Mouse (Mus musculus): ENCODE results near the gene Pigk. TPM values are rescaled to one million over a fixed set of nuclear protein-coding genes. Genes with fewer than 3 reads are reported as not detected.

The Pigk gene
- polyA plus RNA-seq, 1 experiment from 2014 or later = 55.8 TPM

DNA sequence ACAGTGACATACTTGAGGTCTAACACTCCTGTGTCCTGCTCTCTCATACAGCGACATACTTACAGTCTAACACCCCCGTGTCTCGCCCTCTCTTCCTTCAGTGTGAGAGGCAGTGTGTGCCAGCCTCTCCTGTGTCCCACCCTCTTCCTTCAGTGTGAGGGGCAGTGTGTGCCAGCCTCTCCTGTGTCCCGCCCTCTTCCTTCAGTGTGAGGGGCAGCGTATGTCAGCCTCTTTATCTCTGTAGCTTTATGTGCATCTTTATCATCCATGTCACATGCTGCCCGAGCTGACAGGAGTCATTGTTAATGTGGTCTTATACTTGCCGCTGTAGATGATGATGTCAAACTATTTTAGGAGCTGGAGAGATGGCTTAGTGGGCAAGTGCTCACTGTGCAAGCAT is 41.6 kb downstream of the Pigk start:
- Histone ChIP-seq H3K27me3 (replicated peaks; ENCODE audit: control insufficient read depth, insufficient read depth, low read length) (no peaks in the 10 kb centered on the region), H3K9me3 (ENCODE audit: control insufficient read depth, low read length) (no peaks in the 10 kb centered on the region), H3K36me3 (ENCODE audit: control insufficient read depth, insufficient read depth, low read length) (peaks cover 4% of the 10 kb centered on the region; the same call in 1 of the 2 replicates), H3K4me2 (ENCODE audit: low read depth, low read length) (no peak overlapping the region), H3K9ac (ENCODE audit: low read depth, low read length) (no peak overlapping the region), H3K27ac (replicated peaks; ENCODE audit: low read depth, low read length) (no peak overlapping the region), H3K4me1 (ENCODE audit: control insufficient read depth, insufficient read depth, low read length) (peaks cover 25% of the 10 kb centered on the region), H3K4me3 (ENCODE audit: low read depth, low read length) (no peak overlapping the region)
- no peak for DNase-seq (ENCODE audit: low spot score)
- WGBS = 89% methylated on average over 7 of the region's 7 CpGs
- ATAC-seq (ENCODE audit: low read depth) = no peak

DNA sequence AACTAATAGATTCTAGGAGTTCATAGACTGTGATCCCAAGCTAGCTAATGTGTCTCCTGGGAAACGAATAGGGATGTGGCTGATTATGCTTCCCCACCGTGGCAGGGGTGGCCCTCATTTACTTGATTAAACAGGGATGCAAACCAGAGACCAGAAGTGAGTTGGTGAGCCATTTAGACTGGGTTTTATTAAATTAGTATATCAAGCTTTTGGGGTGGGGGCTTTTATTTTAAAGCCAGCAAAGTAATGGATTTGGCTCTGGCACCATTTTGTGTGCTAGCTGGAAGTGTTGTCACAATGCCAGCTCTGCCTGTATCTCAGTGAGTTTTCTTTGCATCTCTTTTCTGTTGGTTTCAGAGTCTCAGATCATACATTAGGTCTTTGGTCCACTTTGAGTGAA is 43.0 kb downstream of the Pigk start:
- ATAC-seq (ENCODE audit: low read depth) (no peak), DNase-seq (ENCODE audit: low spot score) (no peak)
- 56% methylated on average over 2 of the region's 2 CpGs for WGBS
- Histone ChIP-seq H3K4me2 (ENCODE audit: low read depth, low read length) (no peak overlapping the region), H3K9ac (ENCODE audit: low read depth, low read length) (no peak overlapping the region), H3K27ac (replicated peaks; ENCODE audit: low read depth, low read length) (no peak overlapping the region), H3K4me1 (ENCODE audit: control insufficient read depth, insufficient read depth, low read length) (peaks cover 25% of the 10 kb centered on the region), H3K9me3 (ENCODE audit: control insufficient read depth, low read length) (no peaks in the 10 kb centered on the region), H3K4me3 (ENCODE audit: low read depth, low read length) (no peak overlapping the region), H3K36me3 (ENCODE audit: control insufficient read depth, insufficient read depth, low read length) (peaks cover 4% of the 10 kb centered on the region; the same call in 1 of the 2 replicates), H3K27me3 (replicated peaks; ENCODE audit: control insufficient read depth, insufficient read depth, low read length) (no peaks in the 10 kb centered on the region)

DNA sequence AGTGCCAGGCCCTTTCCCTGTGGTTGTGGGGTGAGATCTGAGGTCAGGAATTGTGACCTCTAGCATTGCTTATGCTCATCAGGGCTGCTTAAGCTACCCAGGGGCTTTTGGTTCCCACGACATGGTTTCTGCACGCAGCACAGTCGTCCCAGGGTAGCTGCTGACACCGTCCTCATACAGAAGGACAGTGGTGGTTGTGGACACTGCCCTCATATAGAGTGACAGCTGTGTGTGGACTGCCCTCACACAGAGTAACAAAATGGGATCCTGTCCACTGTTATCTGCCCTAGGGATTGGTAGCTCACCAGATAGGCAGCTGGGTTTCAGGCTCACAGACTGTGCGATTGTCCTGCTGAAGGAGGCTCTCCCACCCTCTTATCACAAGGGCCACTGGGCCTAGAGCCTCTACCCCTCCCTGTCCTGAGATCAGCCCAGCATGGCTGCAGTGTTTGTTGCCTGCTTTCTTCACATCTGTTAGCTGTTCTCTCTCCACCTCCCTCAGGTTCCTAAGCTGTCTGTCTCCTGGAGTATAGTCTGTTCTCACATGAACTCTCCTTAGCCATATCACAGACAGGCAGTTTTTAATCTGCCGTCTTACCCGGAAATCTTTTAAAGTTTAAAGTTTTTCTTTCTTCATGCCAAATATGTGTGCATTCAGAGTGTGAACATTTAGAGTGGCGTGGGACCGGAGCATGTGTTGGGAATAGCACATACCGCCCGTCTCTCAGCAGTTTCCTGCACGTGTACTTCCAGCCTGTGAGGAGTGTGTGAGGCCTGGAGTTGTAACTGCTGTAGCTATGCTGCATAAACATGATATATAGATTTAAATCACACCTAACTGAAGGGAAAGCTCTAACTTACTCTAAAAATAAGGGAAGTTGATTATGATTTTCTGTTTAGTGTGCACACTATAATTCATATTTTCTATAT is 43.8 kb downstream of the Pigk start:
- Histone ChIP-seq H3K9ac (ENCODE audit: low read depth, low read length) (0 out of 2 replicates have a peak overlapping the region, but pooled peaks have one; percentile 5), H3K27me3 (replicated peaks; ENCODE audit: control insufficient read depth, insufficient read depth, low read length) (no peaks in the 10 kb centered on the region), H3K9me3 (ENCODE audit: control insufficient read depth, low read length) (no peaks in the 10 kb centered on the region), H3K4me2 (ENCODE audit: low read depth, low read length) (no peak overlapping the region), H3K4me3 (ENCODE audit: low read depth, low read length) (no peak overlapping the region), H3K27ac (replicated peaks; ENCODE audit: low read depth, low read length) (peak overlapping the region; percentile 40), H3K4me1 (ENCODE audit: control insufficient read depth, insufficient read depth, low read length) (peaks cover 25% of the 10 kb centered on the region), H3K36me3 (ENCODE audit: control insufficient read depth, insufficient read depth, low read length) (no peaks in the 10 kb centered on the region)
- DNase-seq (ENCODE audit: low spot score) (no peak), ATAC-seq (ENCODE audit: low read depth) (0 out of 2 replicates have a peak, but pooled peaks have one; percentile 7)
- 61% methylated on average over 12 of the region's 12 CpGs for WGBS

DNA sequence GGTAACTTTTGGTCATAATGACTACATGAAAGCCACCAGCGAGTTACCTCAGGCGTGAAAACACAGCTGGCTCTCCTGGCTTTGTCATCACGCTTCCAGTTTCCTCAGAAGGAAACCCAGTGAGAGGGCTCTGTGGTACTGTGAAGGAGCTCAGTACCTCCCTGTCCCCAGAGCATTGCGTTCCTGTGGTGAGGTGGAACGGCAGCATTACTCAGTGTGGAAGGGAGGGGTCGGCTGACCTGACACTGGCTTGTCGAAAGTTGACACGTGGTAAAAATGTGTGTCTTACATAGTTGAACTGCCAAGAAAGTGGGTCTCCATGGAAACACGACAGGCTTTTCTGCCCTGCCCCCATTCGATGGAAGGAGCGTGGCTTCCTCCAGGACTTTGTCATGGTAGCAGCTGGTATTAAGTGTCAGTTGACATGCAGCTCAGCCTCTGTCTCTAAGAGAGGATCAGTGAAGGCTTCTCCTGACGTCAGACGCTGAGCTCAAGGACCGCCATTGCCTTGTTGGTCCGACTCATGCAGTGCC is 44.7 kb downstream of the Pigk start:
- H3K36me3 ChIP-seq (ENCODE audit: control insufficient read depth, insufficient read depth, low read length) = no peaks in the 10 kb centered on the region
- H3K27ac ChIP-seq (replicated peaks; ENCODE audit: low read depth, low read length) = no peak overlapping the region
- DNase-seq (ENCODE audit: low spot score) (peak; percentile 73), ATAC-seq (ENCODE audit: low read depth) (peak; percentile 27)
- H3K27me3 ChIP-seq (replicated peaks; ENCODE audit: control insufficient read depth, insufficient read depth, low read length) = no peaks in the 10 kb centered on the region
- no peaks in the 10 kb centered on the region for H3K9me3 ChIP-seq (ENCODE audit: control insufficient read depth, low read length)
- H3K4me3 ChIP-seq (ENCODE audit: low read depth, low read length) = no peak overlapping the region
- H3K4me2 ChIP-seq (ENCODE audit: low read depth, low read length) = no peak overlapping the region
- no peak overlapping the region for H3K9ac ChIP-seq (ENCODE audit: low read depth, low read length)
- WGBS = 43% methylated on average over 15 of the region's 15 CpGs
- peaks cover 31% of the 10 kb centered on the region for H3K4me1 ChIP-seq (ENCODE audit: control insufficient read depth, insufficient read depth, low read length)

DNA sequence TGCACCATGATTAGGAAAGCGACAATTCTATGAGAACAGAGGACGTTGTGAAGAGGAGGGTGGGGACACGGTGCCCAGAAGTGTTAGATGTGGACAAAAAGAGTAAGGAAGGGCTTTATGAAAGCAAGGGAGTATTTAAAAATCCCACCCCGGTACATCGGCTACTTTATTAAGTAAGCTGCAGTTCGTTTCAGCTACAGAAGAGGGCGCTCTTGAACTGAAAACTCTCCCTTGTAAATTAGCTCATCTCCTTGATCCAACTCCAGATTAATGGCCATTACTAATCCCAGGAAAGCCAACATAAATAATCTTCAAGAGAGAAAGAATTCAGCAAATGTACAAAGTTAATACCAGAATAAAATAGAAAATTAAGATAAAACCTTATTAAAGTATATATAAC is 47.2 kb downstream of the Pigk start:
- WGBS = 26% methylated on average over 7 of the region's 7 CpGs
- H3K4me2 ChIP-seq (ENCODE audit: low read depth, low read length) = no peak overlapping the region
- H3K36me3 ChIP-seq (ENCODE audit: control insufficient read depth, insufficient read depth, low read length) = no peaks in the 10 kb centered on the region
- H3K4me3 ChIP-seq (ENCODE audit: low read depth, low read length) = no peak overlapping the region
- H3K27me3 ChIP-seq (replicated peaks; ENCODE audit: control insufficient read depth, insufficient read depth, low read length) = no peaks in the 10 kb centered on the region
- no peak for DNase-seq (ENCODE audit: low spot score)
- H3K4me1 ChIP-seq (ENCODE audit: control insufficient read depth, insufficient read depth, low read length) = peaks cover 33% of the 10 kb centered on the region
- peak overlapping the region; percentile 12; the same call in 1 of the 2 replicates for H3K27ac ChIP-seq (replicated peaks; ENCODE audit: low read depth, low read length)
- no peaks in the 10 kb centered on the region for H3K9me3 ChIP-seq (ENCODE audit: control insufficient read depth, low read length)
- no peak for ATAC-seq (ENCODE audit: low read depth)
- no peak overlapping the region for H3K9ac ChIP-seq (ENCODE audit: low read depth, low read length)

DNA sequence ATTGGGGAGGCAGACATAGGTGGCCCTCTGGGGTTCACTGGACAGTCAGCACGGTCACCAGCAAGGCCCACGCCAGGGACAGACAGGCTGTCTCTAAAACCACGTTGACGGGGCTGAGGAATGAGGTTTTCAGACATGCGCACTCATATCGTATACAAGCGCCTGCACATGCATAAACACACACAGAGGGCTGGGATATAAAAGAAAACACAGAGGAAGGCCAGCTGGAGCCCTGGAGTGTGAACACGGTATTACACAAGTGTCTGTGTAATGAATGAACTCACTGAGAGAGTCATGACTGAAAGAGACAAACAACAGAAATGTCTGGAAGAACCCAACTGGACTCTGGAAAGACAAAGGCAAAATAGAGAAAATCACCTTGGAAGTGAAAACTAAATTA is 47.8 kb downstream of the Pigk start:
- DNase-seq (ENCODE audit: low spot score) (no peak), ATAC-seq (ENCODE audit: low read depth) (no peak)
- Histone ChIP-seq H3K36me3 (ENCODE audit: control insufficient read depth, insufficient read depth, low read length) (no peaks in the 10 kb centered on the region), H3K4me3 (ENCODE audit: low read depth, low read length) (no peak overlapping the region), H3K27ac (replicated peaks; ENCODE audit: low read depth, low read length) (no peak overlapping the region), H3K4me2 (ENCODE audit: low read depth, low read length) (no peak overlapping the region), H3K9ac (ENCODE audit: low read depth, low read length) (no peak overlapping the region), H3K9me3 (ENCODE audit: control insufficient read depth, low read length) (no peaks in the 10 kb centered on the region), H3K4me1 (ENCODE audit: control insufficient read depth, insufficient read depth, low read length) (peaks cover 33% of the 10 kb centered on the region), H3K27me3 (replicated peaks; ENCODE audit: control insufficient read depth, insufficient read depth, low read length) (no peaks in the 10 kb centered on the region)
- 82% methylated on average over 8 of the region's 8 CpGs for WGBS

DNA sequence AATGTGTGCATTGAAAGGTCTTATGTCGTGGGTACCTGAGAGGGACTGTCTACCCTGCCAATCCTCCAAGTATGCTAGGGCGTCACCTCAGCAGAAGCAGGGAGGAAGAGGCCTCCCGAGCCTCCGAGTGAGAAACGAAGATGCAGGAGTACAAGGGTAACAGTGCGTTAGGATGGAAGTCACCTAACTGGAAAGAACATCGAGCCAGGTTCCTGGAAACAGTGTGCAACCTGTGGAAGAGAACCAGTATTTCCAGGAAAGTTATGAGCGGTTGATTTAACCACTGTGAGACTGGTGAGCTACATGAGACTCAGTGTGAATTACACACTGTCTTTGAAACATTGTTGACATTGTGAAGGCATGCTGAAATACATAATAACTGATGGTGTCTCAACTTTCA is 48.4 kb downstream of the Pigk start:
- H3K36me3 ChIP-seq (ENCODE audit: control insufficient read depth, insufficient read depth, low read length) = no peaks in the 10 kb centered on the region
- DNase-seq (ENCODE audit: low spot score) = no peak
- H3K27me3 ChIP-seq (replicated peaks; ENCODE audit: control insufficient read depth, insufficient read depth, low read length) = no peaks in the 10 kb centered on the region
- no peak for ATAC-seq (ENCODE audit: low read depth)
- peaks cover 27% of the 10 kb centered on the region for H3K4me1 ChIP-seq (ENCODE audit: control insufficient read depth, insufficient read depth, low read length)
- H3K27ac ChIP-seq (replicated peaks; ENCODE audit: low read depth, low read length) = no peak overlapping the region
- no peak overlapping the region for H3K4me3 ChIP-seq (ENCODE audit: low read depth, low read length)
- H3K4me2 ChIP-seq (ENCODE audit: low read depth, low read length) = no peak overlapping the region
- H3K9ac ChIP-seq (ENCODE audit: low read depth, low read length) = no peak overlapping the region
- 82% methylated on average over 8 of the region's 8 CpGs for WGBS
- no peaks in the 10 kb centered on the region for H3K9me3 ChIP-seq (ENCODE audit: control insufficient read depth, low read length)

DNA sequence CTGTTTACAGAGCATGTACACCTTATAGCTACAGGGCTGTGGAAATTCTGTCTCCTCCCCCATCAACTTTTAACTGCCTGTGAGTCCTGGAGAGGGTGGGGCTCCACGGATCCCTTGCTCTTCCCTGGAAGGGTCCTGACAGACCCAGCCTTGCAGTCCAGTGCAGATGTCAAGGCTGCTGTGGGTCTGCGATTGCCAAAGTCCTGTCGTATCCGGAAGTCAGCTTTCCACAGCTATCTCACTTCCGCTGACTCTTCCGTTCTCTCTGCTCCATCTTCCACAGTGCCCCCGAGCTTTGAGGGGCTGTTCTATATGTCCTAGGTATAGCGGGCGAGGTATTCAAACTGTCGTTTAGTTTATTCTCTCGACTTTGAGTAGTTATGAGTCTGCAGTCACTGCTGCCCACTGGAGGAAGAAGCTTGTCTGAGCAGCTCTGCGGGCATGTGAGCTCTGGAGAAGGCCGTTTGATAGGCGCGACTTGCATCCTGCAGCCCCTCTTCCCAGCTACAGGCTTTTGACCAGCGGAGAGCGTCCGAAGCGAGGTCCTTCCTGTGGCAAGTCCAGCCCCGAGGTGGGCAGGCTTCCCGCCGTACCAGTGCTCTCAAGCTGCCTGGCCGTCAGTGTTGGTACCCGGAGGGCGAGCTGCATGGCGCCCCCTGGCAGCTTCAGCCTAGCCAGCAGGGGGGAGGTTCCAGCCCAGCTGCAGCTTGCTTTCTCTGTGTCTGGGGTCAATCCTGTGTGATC is 49.4 kb downstream of the Pigk start:
- H3K9me3 ChIP-seq (ENCODE audit: control insufficient read depth, low read length) = no peaks in the 10 kb centered on the region
- no peak overlapping the region for H3K27ac ChIP-seq (replicated peaks; ENCODE audit: low read depth, low read length)
- H3K4me3 ChIP-seq (ENCODE audit: low read depth, low read length) = peak overlapping the region; percentile 23
- WGBS = 44% methylated on average over 26 of the region's 26 CpGs
- peak overlapping the region; percentile 20; the same call in 1 of the 2 replicates for H3K9ac ChIP-seq (ENCODE audit: low read depth, low read length)
- peaks cover 22% of the 10 kb centered on the region; the same call in 1 of the 2 replicates for H3K4me1 ChIP-seq (ENCODE audit: control insufficient read depth, insufficient read depth, low read length)
- H3K27me3 ChIP-seq (replicated peaks; ENCODE audit: control insufficient read depth, insufficient read depth, low read length) = no peaks in the 10 kb centered on the region
- DNase-seq (ENCODE audit: low spot score) = peak; percentile 35
- ATAC-seq (ENCODE audit: low read depth) = 0 out of 2 replicates have a peak, but pooled peaks have one; percentile 9
- H3K36me3 ChIP-seq (ENCODE audit: control insufficient read depth, insufficient read depth, low read length) = no peaks in the 10 kb centered on the region
- H3K4me2 ChIP-seq (ENCODE audit: low read depth, low read length) = peak overlapping the region; percentile 48
